Mouse (Mus musculus) urinary bladder, postnatal 14 days (tissue): Measurements from ENCODE around the gene Supt16.

ENCODE experiments used
- DNase-seq: peaks from one replicate; pipeline ENCODE4 v3.0.0; 2021; ENCODE audit warnings: low spot score

The Supt16 gene

GRCm38 (mm10) chr14:52197156-52197878 is at the start of gene Supt16:
Gene Supt16 (minus strand): TSS chr14:52197416.
- DNase-seq: peak; percentile 79

- DNase-seq: no peak
These were observed 48.9 kb upstream of the Supt16 start for GRCm38 (mm10) chr14:52246129-52246528.

GRCm38 (mm10) chr14:52244690-52245042 is 47.5 kb upstream of the Supt16 start:
- DNase-seq: no peak

- DNase-seq: peak; percentile 100
These were observed 46.9 kb upstream of the Supt16 start for GRCm38 (mm10) chr14:52244041-52244689.

GRCm38 (mm10) chr14:52236216-52236615 is 39.0 kb upstream of the Supt16 start:
- no peak for DNase-seq

GRCm38 (mm10) chr14:52235165-52235564 is 37.9 kb upstream of the Supt16 start:
- no peak for DNase-seq

- no peak for DNase-seq
These were observed 35.0 kb upstream of the Supt16 start for GRCm38 (mm10) chr14:52232249-52232648.

- DNase-seq: no peak
These were observed 28.8 kb upstream of the Supt16 start for GRCm38 (mm10) chr14:52225972-52226371.

GRCm38 (mm10) chr14:52217261-52217660 is 20.0 kb upstream of the Supt16 start:
- DNase-seq: no peak

- no peak for DNase-seq
These were observed 2.2 kb upstream of the Supt16 start for GRCm38 (mm10) chr14:52199412-52199811.

- DNase-seq: no peak
These were observed 925 bp upstream of the Supt16 start for GRCm38 (mm10) chr14:52198141-52198540.

- peak; percentile 12 for DNase-seq
These were observed 723 bp downstream of the Supt16 start for GRCm38 (mm10) chr14:52196230-52197155.

- peak; percentile 46 for DNase-seq
These were observed 1.5 kb downstream of the Supt16 start for GRCm38 (mm10) chr14:52195691-52196090.

- peak; percentile 26 for DNase-seq
These were observed 6.4 kb downstream of the Supt16 start for GRCm38 (mm10) chr14:52190740-52191359.

- DNase-seq: no peak
These were observed 7.7 kb downstream of the Supt16 start for GRCm38 (mm10) chr14:52189519-52189918.

- DNase-seq: no peak
These were observed 8.4 kb downstream of the Supt16 start for GRCm38 (mm10) chr14:52188788-52189187.

- no peak for DNase-seq
These were observed 30.6 kb downstream of the Supt16 start for GRCm38 (mm10) chr14:52166571-52166970.

- DNase-seq: no peak
These were observed 36.3 kb downstream of the Supt16 start for GRCm38 (mm10) chr14:52160911-52161310.

- no peak for DNase-seq
These were observed 42.2 kb downstream of the Supt16 start for GRCm38 (mm10) chr14:52155008-52155407.

- DNase-seq: no peak
These were observed 44.6 kb downstream of the Supt16 start for GRCm38 (mm10) chr14:52152613-52153012.

- DNase-seq: no peak
These were observed 45.0 kb downstream of the Supt16 start for GRCm38 (mm10) chr14:52152179-52152578.

- no peak for DNase-seq
These were observed 47.3 kb downstream of the Supt16 start for GRCm38 (mm10) chr14:52149888-52150287.
